ENCODE assay signal across 9 mouse cellular contexts in the genomic region with DNA sequence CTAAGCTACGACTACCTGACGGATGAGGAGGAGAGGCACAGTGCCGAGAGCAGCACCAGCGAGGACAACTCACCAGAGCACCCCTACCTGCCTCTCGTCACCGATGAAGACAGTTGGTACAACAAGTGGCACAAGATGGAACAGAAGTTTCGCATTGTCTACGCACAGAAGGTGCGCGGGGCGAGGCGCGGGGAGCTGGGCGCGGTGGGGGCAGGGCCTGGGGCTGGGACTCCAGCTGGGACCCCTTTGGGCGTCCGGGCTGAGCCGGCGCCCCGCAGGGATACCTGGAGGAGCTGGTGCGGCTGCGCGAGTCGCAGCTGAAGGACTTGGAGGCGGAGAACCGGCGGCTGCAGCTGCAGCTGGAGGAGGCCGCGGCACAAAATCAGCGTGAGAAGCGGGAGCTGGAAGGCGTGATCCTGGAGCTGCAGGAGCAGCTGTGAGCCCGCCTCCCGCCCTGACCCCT. TPM values are rescaled to one million over a fixed set of nuclear protein-coding genes. Genes with fewer than 3 reads are reported as not detected.
DNase-seq lines count a peak whose midpoint lies in the region; ATAC-seq and TF ChIP-seq lines count a peak whose summit lies in the region.
"Had no signal": no experiment of that assay in that cellular context is flagged by ENCODE, and none has a peak within 500 bp of the region (broad histone marks: within the 10 kb centered on the region; RNA-seq: fewer than 3 reads in every experiment).

No protein-coding gene starts in this region.

- H3K9me3 ChIP-seq in heart, embryonic 11.5 days (replicated peaks; ENCODE audit: control insufficient read depth, low read length): no peaks in the 10 kb centered on the region
- no peaks in the 10 kb centered on the region for H3K9me3 ChIP-seq in E14TG2a.4 (ENCODE audit: low read length)

- no peak overlapping the region for H3K27ac ChIP-seq in heart, embryonic 11.5 days (ENCODE audit: low read depth, low read length)
- H3K27ac ChIP-seq in small intestine, adult 2 months (ENCODE audit: insufficient read depth, low read depth, low read length): no peak overlapping the region
- H3K27ac ChIP-seq: macrophage had no signal

- peaks cover 17% of the 10 kb centered on the region for H3K36me3 ChIP-seq in heart, embryonic 11.5 days (ENCODE audit: control insufficient read depth, insufficient read depth, low read length)
- peaks cover 53% of the 10 kb centered on the region for H3K36me3 ChIP-seq in E14TG2a.4 (ENCODE audit: insufficient read depth, low read length)
- H3K36me3 ChIP-seq in small intestine, adult 2 months (ENCODE audit: control insufficient read depth, insufficient read depth, low read length): peaks cover 25% of the 10 kb centered on the region

- H3K4me3 ChIP-seq in heart, embryonic 11.5 days (ENCODE audit: low read depth, low read length): peak overlapping the region; percentile 11
- H3K4me3 ChIP-seq in E14TG2a.4 (replicated peaks; ENCODE audit: low read length): peak overlapping the region; percentile 69
- peak overlapping the region; percentile 34 for H3K4me3 ChIP-seq in small intestine, adult 2 months (ENCODE audit: low read depth, low read length)

- no peak for TF ChIP-seq POLR2A in small intestine, adult 2 months (IDR thresholded peaks at IDR 0.05; ENCODE audit: low read depth, low read length)

- H3K9ac ChIP-seq in heart, embryonic 11.5 days (ENCODE audit: low read depth, low read length): no peak overlapping the region

- peaks cover 7% of the 10 kb centered on the region for H3K4me1 ChIP-seq in heart, embryonic 11.5 days (ENCODE audit: control insufficient read depth, insufficient read depth, low read length)
- peaks cover 98% of the 10 kb centered on the region for H3K4me1 ChIP-seq in E14TG2a.4 (replicated peaks; ENCODE audit: low read depth, low read length)
- H3K4me1 ChIP-seq in small intestine, adult 2 months (ENCODE audit: control insufficient read depth, insufficient read depth, insufficient read length, low read length): peaks cover 12% of the 10 kb centered on the region

- TF ChIP-seq CTCF in E14TG2a.4 (conservative IDR thresholded peaks at IDR 0.05; ENCODE audit: low read length): no peak
- no peak for TF ChIP-seq CTCF in small intestine, adult 2 months (IDR thresholded peaks at IDR 0.05; ENCODE audit: extremely low read depth, insufficient read length, insufficient replicate concordance, low read depth, low read length)

- no peak for DNase-seq in heart, adult 18-20 months
- DNase-seq in cerebellum, postnatal 14 days: peak; percentile 33 to 40
- DNase-seq in kidney, postnatal 10 days: peak; percentile 50
- no peak for DNase-seq in thymus, postnatal 14 days
- DNase-seq in urinary bladder, postnatal 14 days (ENCODE audit: low spot score): no peak

- WGBS in heart, embryonic 11.5 days (ENCODE audit: insufficient replicate concordance): 3% methylated on average over 34 of the region's 34 CpGs
- WGBS in small intestine, adult 2 months: 3% methylated on average over 34 of the region's 34 CpGs

- H3K4me2 ChIP-seq in heart, embryonic 11.5 days: peak overlapping the region; percentile 40

- H3K27me3 ChIP-seq in heart, embryonic 11.5 days (ENCODE audit: control insufficient read depth, insufficient read depth, low read length): peaks cover 72% of the 10 kb centered on the region
- peaks cover 25% of the 10 kb centered on the region for H3K27me3 ChIP-seq in E14TG2a.4 (ENCODE audit: insufficient read depth, low read length)
- H3K27me3 ChIP-seq in small intestine, adult 2 months (ENCODE audit: control insufficient read depth, insufficient read depth, low read length): peaks cover 8% of the 10 kb centered on the region; the same call in 1 of the 2 replicates

- no peak for ATAC-seq in heart, embryonic 11.5 days (replicated peaks; ENCODE audit: insufficient number of reproducible peaks, low FRiP score, low TSS enrichment)

RNA-seq across cellular contexts. Expression of gene Rundc3a, which starts 6.4 kb away (rescaled TPM):
- 1.3 TPM in 2 replicates for polyA plus RNA-seq in heart, embryonic 11.5 days (2014; fragmentation: Nextera tagmentation; extraction: Ambion mirVana)
- total RNA-seq in heart, adult 18-20 months (2021): under 1 TPM in 1 of 2 experiments, not detected in 1; 0.64 TPM
- 2.5 and 6.5 TPM in 2 replicates for polyA plus RNA-seq in small intestine, adult 2 months (2012; rRNA removed)

RNA-seq across cellular contexts. Expression of gene Slc25a39, which starts 8.1 kb away (rescaled TPM):
- 274 and 281 TPM in 2 replicates for polyA plus RNA-seq in heart, embryonic 11.5 days (2014; fragmentation: Nextera tagmentation; extraction: Ambion mirVana)
- total RNA-seq in heart, adult 18-20 months (2021): 100 to 1,000 TPM; 187 to 194 TPM
- polyA plus RNA-seq in small intestine, adult 2 months (2012; rRNA removed): 322 and 403 TPM in 2 replicates

RNA-seq across cellular contexts. Expression of gene Grn, which starts 30.5 kb away (rescaled TPM):
- 110 and 113 TPM in 2 replicates for polyA plus RNA-seq in heart, embryonic 11.5 days (2014; fragmentation: Nextera tagmentation; extraction: Ambion mirVana)
- total RNA-seq in heart, adult 18-20 months (2021): 10 to 100 TPM; 82.0 to 98.0 TPM
- polyA plus RNA-seq in small intestine, adult 2 months (2012; rRNA removed): 76.0 and 111 TPM in 2 replicates

RNA-seq across cellular contexts. Expression of gene Slc4a1, which starts 33.6 kb away (rescaled TPM):
- polyA plus RNA-seq in heart, embryonic 11.5 days (2014; fragmentation: Nextera tagmentation; extraction: Ambion mirVana): 102 and 112 TPM in 2 replicates
- 1 to 10 TPM; 1.4 to 2.3 TPM for total RNA-seq in heart, adult 18-20 months (2021)
- not detected in 2 replicates for polyA plus RNA-seq in small intestine, adult 2 months (2012; rRNA removed)
- polyA plus RNA-seq: macrophage had no signal

RNA-seq across cellular contexts. Expression of gene Fam171a2, which starts 47.8 kb away (rescaled TPM):
- polyA plus RNA-seq in heart, embryonic 11.5 days (2014; fragmentation: Nextera tagmentation; extraction: Ambion mirVana): 3.1 and 5.1 TPM in 2 replicates
- total RNA-seq in heart, adult 18-20 months (2021): 1 to 10 TPM; 3.4 to 4.8 TPM
- 5.4 and 5.9 TPM in 2 replicates for polyA plus RNA-seq in small intestine, adult 2 months (2012; rRNA removed)
- polyA plus RNA-seq: macrophage had no signal

Comparison
In these comparisons a context has a peak if more than half of its experiments do, and no peak if none do; other contexts are left out.
1. H3K4me3 ChIP-seq: peak in every context shown above with its lines; median percentile 69 in E14TG2a.4; 34 in small intestine, adult 2 months; 11 in heart, embryonic 11.5 days.
2. DNase-seq: peak in cerebellum, postnatal 14 days (2 of 2) and kidney, postnatal 10 days (single experiment); none in heart, adult 18-20 months (0 of 2), thymus, postnatal 14 days (single experiment) and urinary bladder, postnatal 14 days (single experiment).